Mouse (Mus musculus): Measurements from ENCODE around the gene Dzip1l.

Dzip1l gene

GRCm38 (mm10) chr9:99660756-99661155 lies 31.5 kb downstream of the Dzip1l start:
- DNase-seq (ENCODE audit: low spot score), result no peak

GRCm38 (mm10) chr9:99661606-99662166 lies 32.4 kb downstream of the Dzip1l start:
- no peak for DNase-seq (ENCODE audit: low spot score)

- peak; percentile 79 for DNase-seq (ENCODE audit: low spot score)
These were observed 33.1 kb downstream of the Dzip1l start for GRCm38 (mm10) chr9:99662406-99662805.

- no peak for DNase-seq (ENCODE audit: low spot score)
These were observed 33.6 kb downstream of the Dzip1l start for GRCm38 (mm10) chr9:99662887-99663286.

- peak; percentile 85 for DNase-seq (ENCODE audit: low spot score)
These were observed 38.3 kb downstream of the Dzip1l start for GRCm38 (mm10) chr9:99667596-99667995.

- no peak for DNase-seq (ENCODE audit: low spot score)
These were observed 42.3 kb downstream of the Dzip1l start for GRCm38 (mm10) chr9:99671603-99672002.

- no peak for DNase-seq (ENCODE audit: low spot score)
These were observed 46.4 kb downstream of the Dzip1l start for GRCm38 (mm10) chr9:99675714-99676113.

GRCm38 (mm10) chr9:99681980-99682570 lies 52.8 kb downstream of the Dzip1l start:
- DNase-seq (ENCODE audit: low spot score), result no peak

- DNase-seq (ENCODE audit: low spot score), result no peak
These were observed 55.8 kb downstream of the Dzip1l start for GRCm38 (mm10) chr9:99685061-99685521.

- DNase-seq (ENCODE audit: low spot score), result no peak
These were observed 56.4 kb downstream of the Dzip1l start for GRCm38 (mm10) chr9:99685536-99686231.

GRCm38 (mm10) chr9:99689796-99690195 lies 60.5 kb downstream of the Dzip1l start:
- DNase-seq (ENCODE audit: low spot score), result no peak

GRCm38 (mm10) chr9:99690386-99690785 lies 61.1 kb downstream of the Dzip1l start:
- no peak for DNase-seq (ENCODE audit: low spot score)

- DNase-seq (ENCODE audit: low spot score), result no peak
These were observed 65.7 kb downstream of the Dzip1l start for GRCm38 (mm10) chr9:99694961-99695360.

- DNase-seq (ENCODE audit: low spot score), result no peak
These were observed 70.6 kb downstream of the Dzip1l start for GRCm38 (mm10) chr9:99699752-99700389.

- DNase-seq (ENCODE audit: low spot score), result peak; percentile 22
These were observed 71.9 kb downstream of the Dzip1l start for GRCm38 (mm10) chr9:99701187-99701586.

- no peak for DNase-seq (ENCODE audit: low spot score)
These were observed 72.9 kb downstream of the Dzip1l start for GRCm38 (mm10) chr9:99702215-99702614.

- no peak for DNase-seq (ENCODE audit: low spot score)
These were observed 74.4 kb downstream of the Dzip1l start for GRCm38 (mm10) chr9:99703711-99704110.

GRCm38 (mm10) chr9:99706264-99706663 lies 77.0 kb downstream of the Dzip1l start:
- no peak for DNase-seq (ENCODE audit: low spot score)

GRCm38 (mm10) chr9:99707425-99708126 lies 78.3 kb downstream of the Dzip1l start:
- DNase-seq (ENCODE audit: low spot score), result no peak

GRCm38 (mm10) chr9:99709588-99710248 lies 80.4 kb downstream of the Dzip1l start:
- no peak for DNase-seq (ENCODE audit: low spot score)

- no peak for DNase-seq (ENCODE audit: low spot score)
These were observed 81.0 kb downstream of the Dzip1l start for GRCm38 (mm10) chr9:99710297-99710696.

- no peak for DNase-seq (ENCODE audit: low spot score)
These were observed 87.8 kb downstream of the Dzip1l start, which contains the start of gene Cldn18 for GRCm38 (mm10) chr9:99717134-99717533. Gene Cldn18 (minus strand): TSS chr9:99717267.

Measured in adipocyte (in vitro differentiated cells).